8 mouse cellular contexts compared by ENCODE assay signal in the genomic region with DNA sequence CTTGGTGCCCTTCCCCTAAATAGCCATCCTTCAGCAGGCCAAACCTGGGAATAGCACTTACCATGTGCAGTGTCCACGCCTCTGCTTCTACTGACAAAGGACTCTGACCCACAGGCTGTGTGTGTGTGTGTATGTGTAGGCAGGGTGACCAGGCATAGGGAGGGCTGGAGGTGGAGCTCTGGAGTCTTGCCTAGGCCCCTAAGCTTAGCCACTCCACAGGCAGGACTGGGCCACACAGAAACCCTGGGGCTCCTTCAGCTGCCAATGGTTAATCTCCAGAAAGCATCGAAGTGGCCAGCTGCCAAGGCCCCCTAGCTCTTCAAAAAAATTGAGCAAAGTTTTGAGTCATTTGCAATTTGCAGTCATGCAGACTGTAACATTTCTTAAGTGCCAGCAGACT. TPM values are rescaled to one million over a fixed set of nuclear protein-coding genes. Genes with fewer than 3 reads are reported as not detected.
DNase-seq lines count a peak whose midpoint lies in the region; ATAC-seq lines count a peak whose summit lies in the region.

No protein-coding gene starts in this region.

- no peak overlapping the region for H3K4me2 ChIP-seq in forebrain, embryonic 12.5 days
- H3K4me2 ChIP-seq in intestine, embryonic 14.5 days (ENCODE audit: low read length) = no peak overlapping the region
- H3K4me2 ChIP-seq in liver, embryonic 16.5 days (ENCODE audit: low read depth, low read length) = peak overlapping the region; percentile 60

- H3K4me3 ChIP-seq in forebrain, embryonic 10.5 days = no peak overlapping the region
- H3K4me3 ChIP-seq in forebrain, embryonic 12.5 days (replicated peaks) = no peak overlapping the region
- H3K4me3 ChIP-seq in intestine, embryonic 14.5 days (ENCODE audit: low read depth, low read length) = no peak overlapping the region
- peak overlapping the region; percentile 45 for H3K4me3 ChIP-seq in liver, embryonic 16.5 days (ENCODE audit: low read depth, low read length)

- no peak for ATAC-seq in forebrain, embryonic 12.5 days (ENCODE audit: low FRiP score)
- peak; percentile 74; the same call in 1 of the 2 replicates for ATAC-seq in intestine, embryonic 14.5 days (replicated peaks; ENCODE audit: low FRiP score, low TSS enrichment, low read depth)
- peak; percentile 83 for ATAC-seq in liver, embryonic 16.5 days (ENCODE audit: low read depth)

- H3K9me3 ChIP-seq in forebrain, embryonic 10.5 days = no peaks in the 10 kb centered on the region
- H3K9me3 ChIP-seq in forebrain, embryonic 12.5 days = no peaks in the 10 kb centered on the region
- H3K9me3 ChIP-seq in intestine, embryonic 14.5 days (ENCODE audit: control insufficient read depth, low read length) = no peaks in the 10 kb centered on the region
- no peaks in the 10 kb centered on the region for H3K9me3 ChIP-seq in liver, embryonic 16.5 days (replicated peaks; ENCODE audit: control insufficient read depth, low read length)

- H3K4me1 ChIP-seq in forebrain, embryonic 10.5 days = peaks cover 30% of the 10 kb centered on the region
- peaks cover 22% of the 10 kb centered on the region for H3K4me1 ChIP-seq in forebrain, embryonic 12.5 days
- peaks cover 36% of the 10 kb centered on the region for H3K4me1 ChIP-seq in intestine, embryonic 14.5 days (replicated peaks; ENCODE audit: control insufficient read depth, insufficient read depth, low read length)
- peaks cover 61% of the 10 kb centered on the region for H3K4me1 ChIP-seq in liver, embryonic 16.5 days (ENCODE audit: control insufficient read depth, low read depth, low read length)

- H3K36me3 ChIP-seq in forebrain, embryonic 10.5 days (replicated peaks) = no peaks in the 10 kb centered on the region
- H3K36me3 ChIP-seq in forebrain, embryonic 12.5 days (replicated peaks) = no peaks in the 10 kb centered on the region
- no peaks in the 10 kb centered on the region for H3K36me3 ChIP-seq in intestine, embryonic 14.5 days (ENCODE audit: control insufficient read depth, insufficient read depth, low read length)
- no peaks in the 10 kb centered on the region for H3K36me3 ChIP-seq in liver, embryonic 16.5 days (ENCODE audit: control insufficient read depth, insufficient read depth)

- intact Hi-C loops in gastrocnemius, postnatal 36 days (cut with DNase I) = no loop called here

- no peak for DNase-seq in forebrain, embryonic 10.5 days (ENCODE audit: extremely low spot score, low spot score)
- DNase-seq in 3T3-L1 (ENCODE audit: low read depth, low spot score) = peak; percentile 12
- no peak for DNase-seq in intestine, embryonic 14.5 days (ENCODE audit: low spot score)
- DNase-seq in gastrocnemius, postnatal 36 days = no peak
- no peak for DNase-seq in thymus, postnatal 14 days
- DNase-seq in frontal cortex, postnatal 10 days (ENCODE audit: low spot score in 2 of 2) = no peak

- WGBS in forebrain, embryonic 10.5 days = 67% methylated on average over 2 of the region's 2 CpGs
- WGBS in forebrain, embryonic 12.5 days = 56% methylated on average over 2 of the region's 2 CpGs
- 33% methylated on average over 2 of the region's 2 CpGs for WGBS in intestine, embryonic 14.5 days
- WGBS in liver, embryonic 16.5 days (ENCODE audit: insufficient replicate concordance) = 58% methylated on average over 2 of the region's 2 CpGs

- no peak overlapping the region for H3K9ac ChIP-seq in forebrain, embryonic 12.5 days
- no peak overlapping the region for H3K9ac ChIP-seq in intestine, embryonic 14.5 days (ENCODE audit: low read length)
- peak overlapping the region; percentile 53 for H3K9ac ChIP-seq in liver, embryonic 16.5 days (ENCODE audit: low read depth, low read length)

- H3K27ac ChIP-seq in forebrain, embryonic 10.5 days = 0 out of 2 replicates have a peak overlapping the region, but pooled peaks have one; percentile 48
- no peak overlapping the region for H3K27ac ChIP-seq in forebrain, embryonic 12.5 days
- peak overlapping the region; percentile 65 for H3K27ac ChIP-seq in intestine, embryonic 14.5 days (ENCODE audit: low read depth)
- peak overlapping the region; percentile 88 for H3K27ac ChIP-seq in liver, embryonic 16.5 days (ENCODE audit: low read length)

- H3K27me3 ChIP-seq in forebrain, embryonic 10.5 days (ENCODE audit: poor library complexity, severe bottlenecking) = peaks cover 11% of the 10 kb centered on the region
- H3K27me3 ChIP-seq in forebrain, embryonic 12.5 days = 0 out of 2 replicates have a peak, but pooled peaks cover 2% of the 10 kb centered on the region
- no peaks in the 10 kb centered on the region for H3K27me3 ChIP-seq in intestine, embryonic 14.5 days (replicated peaks; ENCODE audit: control insufficient read depth, insufficient read depth, low read length)
- no peaks in the 10 kb centered on the region for H3K27me3 ChIP-seq in liver, embryonic 16.5 days (ENCODE audit: control insufficient read depth, insufficient read depth, low read depth, low read length)

RNA-seq across cellular contexts. Expression of a gene that starts 5.5 kb away (rescaled TPM):
- 49.4 and 50.5 TPM in 2 replicates for polyA plus RNA-seq in forebrain, embryonic 10.5 days (2016; fragmentation: Nextera tagmentation; extraction: Ambion mirVana)
- polyA plus RNA-seq in forebrain, embryonic 12.5 days (2016; fragmentation: Nextera tagmentation; extraction: Ambion mirVana) = 50.5 and 54.0 TPM in 2 replicates
- polyA plus RNA-seq in intestine, embryonic 14.5 days (2014; fragmentation: Nextera tagmentation; extraction: Ambion mirVana) = 46.3 and 46.4 TPM in 2 replicates
- 92.7 and 96.5 TPM in 2 replicates for polyA plus RNA-seq in liver, embryonic 16.5 days (2015; fragmentation: Nextera tagmentation; extraction: Ambion mirVana)
- 10 to 100 TPM; 13.1 to 19.1 TPM for total RNA-seq in gastrocnemius, postnatal 36 days (2021)

RNA-seq across cellular contexts. Expression of a gene that starts 41.5 kb away (rescaled TPM):
- 89.3 and 93.9 TPM in 2 replicates for polyA plus RNA-seq in forebrain, embryonic 10.5 days (2016; fragmentation: Nextera tagmentation; extraction: Ambion mirVana)
- polyA plus RNA-seq in forebrain, embryonic 12.5 days (2016; fragmentation: Nextera tagmentation; extraction: Ambion mirVana) = 82.6 and 90.6 TPM in 2 replicates
- polyA plus RNA-seq in intestine, embryonic 14.5 days (2014; fragmentation: Nextera tagmentation; extraction: Ambion mirVana) = 71.4 and 76.1 TPM in 2 replicates
- 29.1 and 30.0 TPM in 2 replicates for polyA plus RNA-seq in liver, embryonic 16.5 days (2015; fragmentation: Nextera tagmentation; extraction: Ambion mirVana)
- total RNA-seq in gastrocnemius, postnatal 36 days (2021) = 10 to 100 TPM; 11.5 to 12.1 TPM
